Mouse (Mus musculus): Measurements from ENCODE around the gene Rpl13a. TPM values are rescaled to one million over a fixed set of nuclear protein-coding genes. Genes with fewer than 3 reads are reported as not detected.

Gene Rpl13a
- polyA plus RNA-seq, 2 experiments = 909 to 1,027 TPM

DNA sequence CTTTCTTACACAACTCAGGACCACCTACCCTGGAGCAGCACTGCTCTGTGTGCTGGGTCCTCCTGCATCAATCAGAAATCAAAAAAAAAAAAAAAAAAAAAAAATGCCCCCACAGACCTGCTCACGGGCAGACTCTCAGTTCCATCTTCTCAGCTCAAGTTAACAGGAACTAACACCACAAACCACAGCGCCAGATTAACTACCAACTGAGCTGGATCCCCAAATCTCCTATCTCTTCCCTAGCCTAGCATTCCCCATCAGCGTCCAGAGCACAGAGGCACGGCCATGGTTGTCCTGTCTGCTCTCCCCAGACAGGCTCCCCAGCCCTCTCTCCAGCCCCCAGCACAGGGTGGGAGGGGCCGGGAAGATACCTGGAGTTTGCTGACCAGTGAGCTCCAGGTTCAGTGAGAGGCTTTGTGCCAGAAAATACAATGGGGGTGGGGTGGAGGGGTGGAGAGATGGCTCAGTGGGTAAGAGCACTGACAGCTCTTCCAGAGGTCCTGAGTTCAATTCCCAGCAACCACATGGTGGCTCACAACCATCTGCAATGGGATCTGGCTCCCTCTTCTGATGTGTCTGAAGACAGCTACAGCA, 21.4 kb downstream of the Rpl13a start:
- ATAC-seq (ENCODE audit: insufficient read depth) (no peak), DNase-seq (ENCODE audit: low read depth in 3 of 3, low spot score in 3 of 3) (no peak)
- Histone ChIP-seq H3K9me3 (ENCODE audit: control insufficient read depth, low read length) (no peaks in the 10 kb centered on the region), H3K4me2 (ENCODE audit: low read depth) (no peak overlapping the region), H3K27ac (no peak overlapping the region), H3K4me3 (ENCODE audit: insufficient read depth in 1 of 2, low read depth in 2 of 2, low read length in 2 of 2) (no peak overlapping the region), H3K4me1 (replicated peaks; ENCODE audit: control insufficient read depth in 2 of 2, insufficient read depth in 2 of 2, low read length in 1 of 2) (peaks cover 0 to 5% of the 10 kb centered on the region in 2 experiments; a peak in 2 of 4 replicates), H3K9ac (replicated peaks) (no peak overlapping the region), H3K36me3 (replicated peaks; ENCODE audit: control insufficient read depth, insufficient read depth, low read depth) (no peaks in the 10 kb centered on the region), H3K27me3 (ENCODE audit: control insufficient read depth, insufficient read depth, low read length) (no peaks in the 10 kb centered on the region)
- no peak for TF ChIP-seq CTCF (IDR thresholded peaks at IDR 0.05; ENCODE audit: low read depth)
- no peak for TF ChIP-seq EP300 (IDR thresholded peaks at IDR 0.05; ENCODE audit: low read depth)
- WGBS (ENCODE audit: insufficient replicate concordance) = 14% methylated on average over 5 of the region's 5 CpGs

DNA sequence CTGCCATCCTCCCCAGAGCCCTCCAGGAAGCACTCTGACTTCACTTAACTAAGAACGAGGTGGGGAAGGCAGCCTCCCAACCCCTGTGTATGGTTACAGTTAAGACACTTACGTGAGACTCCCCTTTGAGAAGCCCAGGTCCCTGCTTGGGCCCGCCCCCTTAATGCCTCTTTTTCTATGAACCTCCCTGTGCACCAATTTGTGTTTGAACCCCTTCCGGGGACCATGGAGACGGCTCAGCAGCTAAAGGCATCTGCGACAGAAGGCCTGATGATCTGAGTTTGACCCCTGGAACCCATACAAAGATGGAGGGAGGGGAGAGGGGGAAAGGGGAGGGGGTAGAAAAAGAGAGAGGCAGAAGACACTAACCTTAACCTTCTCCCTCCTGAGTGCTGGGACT, 22.1 kb downstream of the Rpl13a start:
- WGBS (ENCODE audit: insufficient replicate concordance) = 57% methylated on average over 6 of the region's 6 CpGs
- H3K27ac ChIP-seq = no peak overlapping the region
- peaks cover 0 to 5% of the 10 kb centered on the region in 2 experiments; a peak in 2 of 4 replicates for H3K4me1 ChIP-seq (replicated peaks; ENCODE audit: control insufficient read depth in 2 of 2, insufficient read depth in 2 of 2, low read length in 1 of 2)
- no peaks in the 10 kb centered on the region for H3K9me3 ChIP-seq (ENCODE audit: control insufficient read depth, low read length)
- H3K36me3 ChIP-seq (replicated peaks; ENCODE audit: control insufficient read depth, insufficient read depth, low read depth) = no peaks in the 10 kb centered on the region
- no peak overlapping the region for H3K4me3 ChIP-seq (ENCODE audit: insufficient read depth in 1 of 2, low read depth in 2 of 2, low read length in 2 of 2)
- DNase-seq (ENCODE audit: low read depth in 3 of 3, low spot score in 3 of 3) (no peak), ATAC-seq (ENCODE audit: insufficient read depth) (no peak)
- no peak overlapping the region for H3K4me2 ChIP-seq (ENCODE audit: low read depth)
- TF ChIP-seq CTCF (IDR thresholded peaks at IDR 0.05; ENCODE audit: low read depth) (no peak), EP300 (IDR thresholded peaks at IDR 0.05; ENCODE audit: low read depth) (no peak)
- H3K27me3 ChIP-seq (ENCODE audit: control insufficient read depth, insufficient read depth, low read length) = no peaks in the 10 kb centered on the region
- H3K9ac ChIP-seq (replicated peaks) = no peak overlapping the region

DNA sequence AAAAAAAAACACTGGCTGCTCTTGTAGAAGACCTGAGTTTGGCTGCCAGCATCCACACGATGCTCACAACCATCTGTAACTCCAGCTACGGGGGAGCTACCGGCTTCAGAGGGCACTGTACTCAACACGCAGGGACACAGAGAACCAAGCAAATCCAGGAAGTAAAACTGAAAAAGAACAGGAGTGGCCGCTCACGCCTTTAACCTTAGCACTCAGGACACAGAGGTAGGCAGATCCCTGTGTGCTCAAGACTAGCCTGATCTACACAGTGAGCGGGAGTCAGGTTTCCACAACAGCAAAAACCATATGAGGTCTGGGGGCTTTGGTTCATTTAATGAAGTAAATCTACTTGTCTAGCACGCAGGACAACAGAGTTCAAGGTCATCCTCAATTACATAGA, 23.1 kb downstream of the Rpl13a start:
- 60% methylated on average over 8 of the region's 8 CpGs for WGBS (ENCODE audit: insufficient replicate concordance)
- DNase-seq (ENCODE audit: low read depth in 3 of 3, low spot score in 3 of 3) (no peak), ATAC-seq (ENCODE audit: insufficient read depth) (no peak)
- Histone ChIP-seq H3K9ac (replicated peaks) (no peak overlapping the region), H3K27ac (no peak overlapping the region), H3K27me3 (ENCODE audit: control insufficient read depth, insufficient read depth, low read length) (no peaks in the 10 kb centered on the region), H3K36me3 (replicated peaks; ENCODE audit: control insufficient read depth, insufficient read depth, low read depth) (no peaks in the 10 kb centered on the region), H3K4me2 (ENCODE audit: low read depth) (no peak overlapping the region), H3K4me3 (ENCODE audit: insufficient read depth in 1 of 2, low read depth in 2 of 2, low read length in 2 of 2) (no peak overlapping the region), H3K9me3 (ENCODE audit: control insufficient read depth, low read length) (no peaks in the 10 kb centered on the region), H3K4me1 (replicated peaks; ENCODE audit: control insufficient read depth in 2 of 2, insufficient read depth in 2 of 2, low read length in 1 of 2) (peaks cover 0 to 5% of the 10 kb centered on the region in 2 experiments; a peak in 2 of 4 replicates)
- TF ChIP-seq CTCF (IDR thresholded peaks at IDR 0.05; ENCODE audit: low read depth) = no peak
- no peak for TF ChIP-seq EP300 (IDR thresholded peaks at IDR 0.05; ENCODE audit: low read depth)

DNA sequence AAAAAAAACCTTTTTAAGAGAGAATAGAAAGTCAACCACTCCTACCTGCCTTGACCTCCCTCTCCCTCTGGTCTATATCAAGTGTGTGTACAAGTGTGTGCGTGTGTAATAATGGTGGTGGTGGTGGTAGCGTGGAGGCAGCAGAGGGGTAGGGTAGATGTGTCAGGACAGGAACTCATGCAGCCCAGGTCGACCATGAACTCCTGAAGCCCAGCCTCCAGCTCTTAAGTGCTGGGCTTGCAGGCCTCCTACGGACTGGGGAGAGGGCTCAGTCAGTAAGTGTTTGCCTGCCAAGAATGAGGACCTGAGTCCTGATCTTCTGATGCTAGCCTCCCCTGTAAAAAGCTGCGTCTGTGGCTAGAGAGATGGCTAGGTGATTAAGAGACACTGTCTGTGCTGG, 23.6 kb downstream of the Rpl13a start:
- TF ChIP-seq EP300 (IDR thresholded peaks at IDR 0.05; ENCODE audit: low read depth) = no peak
- TF ChIP-seq CTCF (IDR thresholded peaks at IDR 0.05; ENCODE audit: low read depth) = no peak
- ATAC-seq (ENCODE audit: insufficient read depth) = no peak

DNA sequence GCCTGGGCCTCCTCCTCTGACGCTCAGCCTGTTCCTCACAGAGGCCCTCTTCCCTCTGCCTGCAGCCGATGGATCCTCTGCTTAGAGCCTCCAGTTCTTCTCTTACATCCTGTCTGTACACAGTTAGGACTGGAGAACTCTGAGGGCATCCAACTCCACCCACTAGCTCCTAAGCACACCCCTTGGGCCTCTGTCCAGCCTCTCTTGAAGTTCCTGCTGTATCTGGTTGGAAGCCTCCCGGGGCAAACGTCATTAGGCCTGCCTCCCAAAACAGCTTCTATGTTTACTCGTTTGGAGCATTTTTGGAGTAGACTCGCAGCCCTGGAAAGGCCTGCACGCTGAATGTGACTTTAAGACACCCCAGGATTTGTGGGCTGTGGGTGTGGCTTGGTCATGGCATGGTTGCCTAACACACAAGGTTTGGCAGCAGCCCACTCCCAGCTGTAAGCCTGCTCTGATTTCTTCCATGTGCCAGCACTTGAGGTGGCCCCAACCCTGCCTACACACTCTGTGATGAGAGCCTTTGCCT, 24.8 kb downstream of the Rpl13a start, which contains the start of gene Fcgrt:
Gene Fcgrt (minus strand): TSS at position 200 of the 529 bp plus-strand sequence.
- H3K4me2 ChIP-seq (ENCODE audit: low read depth) = peak within 1 kb of the TSS; percentile 53
- TF ChIP-seq EP300 (IDR thresholded peaks at IDR 0.05; ENCODE audit: low read depth) (no peak), CTCF (IDR thresholded peaks at IDR 0.05; ENCODE audit: low read depth) (no peak)
- H3K9me3 ChIP-seq (ENCODE audit: control insufficient read depth, low read length) = no peaks in the 10 kb centered on the region
- peak within 1 kb of the TSS; percentile 30 to 34 for H3K4me3 ChIP-seq (ENCODE audit: insufficient read depth in 1 of 2, low read depth in 2 of 2, low read length in 2 of 2)
- H3K36me3 ChIP-seq (replicated peaks; ENCODE audit: control insufficient read depth, insufficient read depth, low read depth) = no peaks in the 10 kb centered on the region
- no peak within 1 kb of the TSS for H3K9ac ChIP-seq (replicated peaks)
- peak; percentile 77 for ATAC-seq (ENCODE audit: insufficient read depth)
- H3K27me3 ChIP-seq (ENCODE audit: control insufficient read depth, insufficient read depth, low read length) = no peaks in the 10 kb centered on the region
- DNase-seq (ENCODE audit: low read depth in 3 of 3, low spot score in 3 of 3) = no peak
- 39% methylated on average over 7 of the region's 7 CpGs for WGBS (ENCODE audit: insufficient replicate concordance)
- H3K27ac ChIP-seq = no peak within 1 kb of the TSS
- H3K4me1 ChIP-seq (replicated peaks; ENCODE audit: control insufficient read depth in 2 of 2, insufficient read depth in 2 of 2, low read length in 1 of 2) = peaks cover 0 to 5% of the 10 kb centered on the region in 2 experiments; a peak in 2 of 4 replicates

More for the DNA sequence above, 23.6 kb downstream of the Rpl13a start:
- no peaks in the 10 kb centered on the region for H3K36me3 ChIP-seq (replicated peaks; ENCODE audit: control insufficient read depth, insufficient read depth, low read depth)
- 60% methylated on average over 5 of the region's 5 CpGs for WGBS (ENCODE audit: insufficient replicate concordance)
- H3K4me3 ChIP-seq (ENCODE audit: insufficient read depth in 1 of 2, low read depth in 2 of 2, low read length in 2 of 2) = no peak overlapping the region
- no peaks in the 10 kb centered on the region for H3K9me3 ChIP-seq (ENCODE audit: control insufficient read depth, low read length)
- DNase-seq (ENCODE audit: low read depth in 3 of 3, low spot score in 3 of 3) = no peak
- H3K27ac ChIP-seq = no peak overlapping the region
- no peak overlapping the region for H3K4me2 ChIP-seq (ENCODE audit: low read depth)
- no peak overlapping the region for H3K9ac ChIP-seq (replicated peaks)
- no peaks in the 10 kb centered on the region for H3K27me3 ChIP-seq (ENCODE audit: control insufficient read depth, insufficient read depth, low read length)
- H3K4me1 ChIP-seq (replicated peaks; ENCODE audit: control insufficient read depth in 2 of 2, insufficient read depth in 2 of 2, low read length in 1 of 2) = peaks cover 0 to 5% of the 10 kb centered on the region in 2 experiments; a peak in 2 of 4 replicates

All from liver, embryonic 14.5 days (tissue).